Mouse (Mus musculus): ENCODE measurements around the gene Casz1. TPM values are rescaled to one million over a fixed set of nuclear protein-coding genes. Genes with fewer than 3 reads are reported as not detected.

Gene Casz1
- polyA plus RNA-seq, 1 experiment from 2014 or later = 2.1 TPM

GRCm38 (mm10) chr4:148964541-148965310 lies 160.5 kb downstream of the Casz1 start:
- peak overlapping the region; percentile 87 for H3K27ac ChIP-seq
- H3K4me1 ChIP-seq = peaks cover 67% of the 10 kb centered on the region
- 53% methylated on average over 10 of the region's 10 CpGs for WGBS
- no peak for DNase-seq (ENCODE audit: low spot score)
- H3K36me3 ChIP-seq = peaks cover 65% of the 10 kb centered on the region
- H3K27me3 ChIP-seq (ENCODE audit: low read depth, poor library complexity, severe bottlenecking) = no peaks in the 10 kb centered on the region
- H3K9me3 ChIP-seq (replicated peaks) = no peaks in the 10 kb centered on the region
- H3K4me3 ChIP-seq = no peak overlapping the region

- Histone ChIP-seq H3K9me3 (replicated peaks) (no peaks in the 10 kb centered on the region), H3K27me3 (ENCODE audit: low read depth, poor library complexity, severe bottlenecking) (no peaks in the 10 kb centered on the region), H3K36me3 (peaks cover 59% of the 10 kb centered on the region), H3K27ac (0 out of 2 replicates have a peak overlapping the region, but pooled peaks have one; percentile 87), H3K4me3 (no peak overlapping the region), H3K4me1 (peaks cover 68% of the 10 kb centered on the region)
- DNase-seq (ENCODE audit: low spot score) = no peak
- 93% methylated on average over 5 of the region's 5 CpGs for WGBS
These were observed 161.9 kb downstream of the Casz1 start for GRCm38 (mm10) chr4:148966132-148966531.

DNA sequence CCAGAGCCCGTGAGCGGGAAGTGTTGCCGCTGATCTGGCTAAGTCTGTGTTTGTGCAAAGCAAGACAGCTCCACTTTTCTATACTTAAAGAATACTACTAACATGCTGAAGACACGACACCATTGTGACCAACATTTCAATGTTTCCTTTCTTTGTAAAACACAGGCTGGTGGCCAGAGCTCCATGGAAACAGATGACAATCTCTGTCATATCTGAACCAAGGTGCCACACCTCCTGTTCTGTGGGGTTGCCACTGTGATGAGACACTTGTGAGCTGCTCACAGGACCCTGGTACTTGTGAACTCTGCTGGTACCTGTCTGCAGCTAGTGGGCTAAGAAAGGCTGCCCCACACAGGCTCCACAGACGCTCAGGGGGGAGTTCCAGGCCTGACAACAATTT lies 164.6 kb downstream of the Casz1 start:
- H3K4me3 ChIP-seq = no peak overlapping the region
- DNase-seq (ENCODE audit: low spot score) = no peak
- H3K9me3 ChIP-seq (replicated peaks) = no peaks in the 10 kb centered on the region
- H3K4me1 ChIP-seq = peaks cover 86% of the 10 kb centered on the region
- peaks cover 35% of the 10 kb centered on the region for H3K36me3 ChIP-seq
- H3K27ac ChIP-seq = no peak overlapping the region
- WGBS = 90% methylated on average over 5 of the region's 5 CpGs
- no peaks in the 10 kb centered on the region for H3K27me3 ChIP-seq (ENCODE audit: low read depth, poor library complexity, severe bottlenecking)

DNA sequence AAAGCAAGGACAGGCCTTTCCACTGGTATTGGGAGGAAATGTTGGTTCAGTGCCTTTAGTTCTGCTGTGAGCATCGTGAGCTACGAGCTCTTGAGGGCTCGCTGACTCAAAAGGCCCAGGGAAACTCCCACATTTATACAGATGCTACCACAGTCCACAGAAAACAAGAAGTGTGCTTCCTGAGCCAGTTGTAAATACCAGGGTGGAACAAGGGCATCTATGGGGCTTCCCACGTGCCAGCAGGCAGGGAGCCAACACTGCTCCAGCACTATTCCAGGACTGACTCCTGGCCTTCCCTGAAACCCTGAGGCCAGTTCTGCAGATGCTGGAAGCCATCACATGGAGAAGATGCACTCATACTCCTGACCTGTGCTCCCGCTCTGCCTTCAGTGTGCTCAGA lies 165.4 kb downstream of the Casz1 start:
- no peaks in the 10 kb centered on the region for H3K27me3 ChIP-seq (ENCODE audit: low read depth, poor library complexity, severe bottlenecking)
- no peak for DNase-seq (ENCODE audit: low spot score)
- peaks cover 30% of the 10 kb centered on the region for H3K36me3 ChIP-seq
- peaks cover 85% of the 10 kb centered on the region for H3K4me1 ChIP-seq
- WGBS = 89% methylated on average over 5 of the region's 5 CpGs
- H3K27ac ChIP-seq = no peak overlapping the region
- H3K9me3 ChIP-seq (replicated peaks) = no peaks in the 10 kb centered on the region
- no peak overlapping the region for H3K4me3 ChIP-seq

- Histone ChIP-seq H3K4me1 (peaks cover 80% of the 10 kb centered on the region), H3K36me3 (peaks cover 25% of the 10 kb centered on the region), H3K9me3 (replicated peaks) (no peaks in the 10 kb centered on the region), H3K4me3 (no peak overlapping the region), H3K27me3 (ENCODE audit: low read depth, poor library complexity, severe bottlenecking) (no peaks in the 10 kb centered on the region), H3K27ac (peak overlapping the region; percentile 31; the same call in 1 of the 2 replicates)
- WGBS = 77% methylated on average over 4 of the region's 4 CpGs
- DNase-seq (ENCODE audit: low spot score) = no peak
These were observed 166.5 kb downstream of the Casz1 start for GRCm38 (mm10) chr4:148970742-148971141.

- no peaks in the 10 kb centered on the region for H3K27me3 ChIP-seq (ENCODE audit: low read depth, poor library complexity, severe bottlenecking)
- H3K4me1 ChIP-seq = peaks cover 70% of the 10 kb centered on the region
- no peak overlapping the region for H3K4me3 ChIP-seq
- no peaks in the 10 kb centered on the region for H3K9me3 ChIP-seq (replicated peaks)
- no peak for DNase-seq (ENCODE audit: low spot score)
- 79% methylated on average over 3 of the region's 3 CpGs for WGBS
- H3K36me3 ChIP-seq = peaks cover 15% of the 10 kb centered on the region
- H3K27ac ChIP-seq = peak overlapping the region; percentile 46; the same call in 1 of the 2 replicates
These were observed 167.5 kb downstream of the Casz1 start for GRCm38 (mm10) chr4:148971613-148972242.

- peaks cover 68% of the 10 kb centered on the region for H3K4me1 ChIP-seq
- DNase-seq (ENCODE audit: low spot score) = no peak
- H3K27ac ChIP-seq = peak overlapping the region; percentile 46
- 62% methylated on average over 14 of the region's 14 CpGs for WGBS
- H3K9me3 ChIP-seq (replicated peaks) = no peaks in the 10 kb centered on the region
- H3K27me3 ChIP-seq (ENCODE audit: low read depth, poor library complexity, severe bottlenecking) = no peaks in the 10 kb centered on the region
- H3K36me3 ChIP-seq = peaks cover 13% of the 10 kb centered on the region
- no peak overlapping the region for H3K4me3 ChIP-seq
These were observed 168.5 kb downstream of the Casz1 start for GRCm38 (mm10) chr4:148972707-148973106.

- H3K36me3 ChIP-seq = peaks cover 10% of the 10 kb centered on the region
- DNase-seq (ENCODE audit: low spot score) = no peak
- no peaks in the 10 kb centered on the region for H3K27me3 ChIP-seq (ENCODE audit: low read depth, poor library complexity, severe bottlenecking)
- H3K4me1 ChIP-seq = peaks cover 67% of the 10 kb centered on the region
- H3K4me3 ChIP-seq = no peak overlapping the region
- 88% methylated on average over 14 of the region's 14 CpGs for WGBS
- peak overlapping the region; percentile 46; the same call in 1 of the 2 replicates for H3K27ac ChIP-seq
- no peaks in the 10 kb centered on the region for H3K9me3 ChIP-seq (replicated peaks)
These were observed 169.2 kb downstream of the Casz1 start for GRCm38 (mm10) chr4:148973387-148973786.

DNA sequence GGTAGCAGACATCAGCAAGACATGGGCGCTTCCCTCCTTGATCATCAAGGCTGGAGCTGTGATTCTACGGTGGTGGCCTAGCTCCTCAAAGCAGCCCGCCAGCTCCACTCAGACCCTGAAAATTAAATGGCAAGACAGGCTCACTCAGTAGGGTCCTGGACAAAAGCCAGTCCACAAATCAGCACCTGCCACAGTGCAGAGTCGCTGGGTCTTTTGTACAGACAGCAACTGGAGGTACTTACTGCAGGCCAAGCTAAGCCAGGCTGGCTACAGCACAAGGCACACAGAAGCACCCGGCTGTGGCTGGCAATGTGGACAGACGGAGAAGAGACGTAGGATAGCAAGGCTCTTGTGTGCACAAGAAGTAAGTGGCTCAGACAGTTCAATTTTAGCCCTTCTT lies 170.6 kb downstream of the Casz1 start:
- H3K4me1 ChIP-seq = peaks cover 72% of the 10 kb centered on the region
- peaks cover 8% of the 10 kb centered on the region for H3K36me3 ChIP-seq
- no peak for DNase-seq (ENCODE audit: low spot score)
- 92% methylated on average over 7 of the region's 7 CpGs for WGBS
- H3K9me3 ChIP-seq (replicated peaks) = no peaks in the 10 kb centered on the region
- no peaks in the 10 kb centered on the region for H3K27me3 ChIP-seq (ENCODE audit: low read depth, poor library complexity, severe bottlenecking)
- H3K4me3 ChIP-seq = no peak overlapping the region
- 0 out of 2 replicates have a peak overlapping the region, but pooled peaks have one; percentile 1 for H3K27ac ChIP-seq

- no peaks in the 10 kb centered on the region; the same call in 1 of the 2 replicates for H3K36me3 ChIP-seq
- no peak for DNase-seq (ENCODE audit: low spot score)
- H3K9me3 ChIP-seq (replicated peaks) = no peaks in the 10 kb centered on the region
- H3K4me1 ChIP-seq = peaks cover 68% of the 10 kb centered on the region
- WGBS = 72% methylated on average over 9 of the region's 9 CpGs
- no peaks in the 10 kb centered on the region for H3K27me3 ChIP-seq (ENCODE audit: low read depth, poor library complexity, severe bottlenecking)
- no peak overlapping the region for H3K4me3 ChIP-seq
- 0 out of 2 replicates have a peak overlapping the region, but pooled peaks have one; percentile 2 for H3K27ac ChIP-seq
These were observed 174.1 kb downstream of the Casz1 start for GRCm38 (mm10) chr4:148978221-148978855.

DNA sequence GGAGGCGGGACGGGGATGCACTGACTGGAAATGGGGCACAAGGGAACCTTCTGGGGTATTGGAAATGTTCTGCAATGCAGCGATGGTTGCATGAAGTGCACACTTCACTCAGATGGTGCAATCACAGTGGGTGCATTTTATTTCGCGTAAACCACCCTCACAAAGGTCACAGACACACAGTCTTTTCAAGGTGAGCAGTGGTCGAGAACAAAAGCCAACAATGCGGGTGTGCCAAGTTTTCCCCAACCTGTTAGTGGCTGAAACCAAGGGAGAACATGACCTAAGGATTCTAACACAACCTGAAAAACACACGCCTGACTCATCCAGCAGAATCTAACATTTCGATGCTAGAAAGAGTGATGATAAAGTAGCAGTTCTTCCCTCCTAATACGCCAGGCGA lies 174.7 kb downstream of the Casz1 start:
- no peaks in the 10 kb centered on the region for H3K27me3 ChIP-seq (ENCODE audit: low read depth, poor library complexity, severe bottlenecking)
- H3K27ac ChIP-seq = no peak overlapping the region
- no peak overlapping the region for H3K4me3 ChIP-seq

GRCm38 (mm10) chr4:148979837-148980236 lies 175.6 kb downstream of the Casz1 start:
- no peaks in the 10 kb centered on the region for H3K9me3 ChIP-seq (replicated peaks)
- H3K36me3 ChIP-seq = peaks cover 5% of the 10 kb centered on the region
- H3K4me3 ChIP-seq = no peak overlapping the region
- no peak for DNase-seq (ENCODE audit: low spot score)
- 71% methylated on average over 11 of the region's 11 CpGs for WGBS
- no peak overlapping the region for H3K27ac ChIP-seq
- peaks cover 70% of the 10 kb centered on the region for H3K4me1 ChIP-seq
- no peaks in the 10 kb centered on the region for H3K27me3 ChIP-seq (ENCODE audit: low read depth, poor library complexity, severe bottlenecking)

More for the DNA sequence above, 174.7 kb downstream of the Casz1 start:
- WGBS = 93% methylated on average over 11 of the region's 11 CpGs
- Histone ChIP-seq H3K36me3 (peaks cover 5% of the 10 kb centered on the region), H3K9me3 (replicated peaks) (no peaks in the 10 kb centered on the region), H3K4me1 (peaks cover 69% of the 10 kb centered on the region)
- no peak for DNase-seq (ENCODE audit: low spot score)

DNA sequence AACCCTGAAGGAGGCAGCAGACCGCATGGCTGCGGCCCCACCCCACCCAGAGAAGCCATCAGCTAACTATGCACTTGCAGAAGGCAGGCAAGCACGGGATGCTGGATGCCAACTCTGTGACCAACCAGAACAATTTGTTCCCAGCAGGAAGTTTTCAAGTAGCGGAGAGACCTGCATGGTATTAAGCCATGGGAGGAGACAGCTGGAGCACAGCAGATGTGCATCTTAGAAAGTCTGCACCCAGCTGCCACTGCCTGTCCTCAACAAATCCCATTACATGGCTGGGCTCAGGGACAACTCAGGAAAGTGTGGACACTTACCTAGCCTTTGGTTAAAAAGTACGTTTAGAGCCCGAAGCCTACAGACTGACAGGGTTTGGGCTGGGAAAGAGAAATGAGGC lies 178.0 kb downstream of the Casz1 start:
- Histone ChIP-seq H3K4me1 (peaks cover 89% of the 10 kb centered on the region), H3K4me3 (no peak overlapping the region), H3K36me3 (peaks cover 5% of the 10 kb centered on the region), H3K9me3 (replicated peaks) (no peaks in the 10 kb centered on the region), H3K27ac (peak overlapping the region; percentile 9; the same call in 1 of the 2 replicates), H3K27me3 (ENCODE audit: low read depth, poor library complexity, severe bottlenecking) (no peaks in the 10 kb centered on the region)
- WGBS = 74% methylated on average over 6 of the region's 6 CpGs
- DNase-seq (ENCODE audit: low spot score) = no peak
